Mouse (Mus musculus) kidney, embryonic 15.5 days (tissue): ENCODE measurements at regions not wholly inside any gene's neighbourhood (a gene's known extent, or its start where the extent isn't known, plus 50 kb on each side); places are given as distances from the start of the nearest gene placed in this dataset.

Experiments used
- ATAC-seq: fragments of 200-750 bp; cut with Nextera tagmentation; replicated peaks from 2 replicates; pipeline ENCODE4 v1.8.0; 2017; ENCODE audit warnings: moderate TSS enrichment; ENCODE audit not compliant: low FRiP score
- H3K27ac ChIP-seq: fragments of 300-500 bp; sonication (generic); 2 replicates; pipeline ENCODE4 v1.5.1; 2015; ENCODE audit warnings: mild to moderate bottlenecking, inconsistent platforms
- H3K27me3 ChIP-seq: fragments of 300-500 bp; sonication (generic); 2 replicates; pipeline ENCODE4 v1.6.1; 2015; ENCODE audit warnings: inconsistent platforms
- H3K36me3 ChIP-seq: fragments of 300-500 bp; sonication (generic); 2 replicates; pipeline ENCODE4 v1.6.1; 2015; ENCODE audit warnings: inconsistent platforms
- H3K4me1 ChIP-seq: fragments of 300-500 bp; sonication (generic); 2 replicates; pipeline ENCODE4 v1.6.1; 2015; ENCODE audit warnings: inconsistent platforms
- H3K4me2 ChIP-seq: fragments of 300-500 bp; sonication (generic); 2 replicates; pipeline ENCODE4 v1.6.1; 2015; ENCODE audit warnings: moderate library complexity, mild to moderate bottlenecking, inconsistent platforms
- H3K4me3 ChIP-seq: fragments of 300-500 bp; sonication (generic); replicated peaks from 2 replicates; pipeline ENCODE4 v1.5.1; 2015; ENCODE audit warnings: mild to moderate bottlenecking, inconsistent platforms
- H3K9ac ChIP-seq: fragments of 300-500 bp; sonication (generic); 2 replicates; pipeline ENCODE4 v1.6.1; 2015; ENCODE audit warnings: mild to moderate bottlenecking, inconsistent platforms
- H3K9me3 ChIP-seq: fragments of 300-500 bp; sonication (generic); replicated peaks from 2 replicates; pipeline ENCODE4 v1.6.1; 2016; ENCODE audit warnings: inconsistent platforms
- WGBS: fragments of 180-500 bp; shearing (Covaris S2); methylation state at CpG from one replicate; pipeline ENCODE4 v1.1.7; 2015; ENCODE audit warnings: mixed read lengths; 5-methylcytosine and 5-hydroxymethylcytosine counted together

- 5% methylated on average over 11 of the region's 11 CpGs for WGBS
- Histone ChIP-seq H3K36me3 (no peaks in the 10 kb centered on the region), H3K4me3 (no peak overlapping the region), H3K27me3 (peaks cover 40% of the 10 kb centered on the region), H3K4me1 (peaks cover 11% of the 10 kb centered on the region; the same call in 1 of the 2 replicates), H3K9ac (no peak overlapping the region), H3K9me3 (no peaks in the 10 kb centered on the region), H3K27ac (no peak overlapping the region), H3K4me2 (peak overlapping the region; percentile 37)
- no peak for ATAC-seq
Observed at GRCm38 (mm10) chr1:189990046-189990622, 68.0 kb upstream of the Smyd2 start.

GRCm38 (mm10) chr1:189989376-189989775 lies 67.2 kb upstream of the Smyd2 start:
- Histone ChIP-seq H3K36me3 (no peaks in the 10 kb centered on the region), H3K27me3 (peaks cover 40% of the 10 kb centered on the region), H3K4me3 (0 out of 2 replicates have a peak overlapping the region, but pooled peaks have one; percentile 1), H3K4me2 (peak overlapping the region; percentile 40), H3K9ac (no peak overlapping the region), H3K4me1 (peaks cover 11% of the 10 kb centered on the region; the same call in 1 of the 2 replicates), H3K27ac (no peak overlapping the region), H3K9me3 (no peaks in the 10 kb centered on the region)
- 5% methylated on average over 14 of the region's 14 CpGs for WGBS
- peak; percentile 38; the same call in 1 of the 2 replicates for ATAC-seq

- H3K36me3 ChIP-seq: no peaks in the 10 kb centered on the region
- 0 out of 2 replicates have a peak, but pooled peaks have one; percentile 42 for ATAC-seq
- no peak overlapping the region for H3K4me3 ChIP-seq
- no peak overlapping the region for H3K9ac ChIP-seq
- H3K9me3 ChIP-seq: no peaks in the 10 kb centered on the region
- no peak overlapping the region for H3K27ac ChIP-seq
- H3K4me1 ChIP-seq: peaks cover 11% of the 10 kb centered on the region; the same call in 1 of the 2 replicates
- WGBS: 95% methylated on average over 3 of the region's 3 CpGs
- peaks cover 40% of the 10 kb centered on the region for H3K27me3 ChIP-seq
- H3K4me2 ChIP-seq: no peak overlapping the region
Observed at GRCm38 (mm10) chr1:189988864-189989263, 66.7 kb upstream of the Smyd2 start.

- H3K9ac ChIP-seq: no peak overlapping the region
- no peak for ATAC-seq
- no peaks in the 10 kb centered on the region for H3K9me3 ChIP-seq
- H3K4me1 ChIP-seq: peaks cover 9% of the 10 kb centered on the region; the same call in 1 of the 2 replicates
- H3K36me3 ChIP-seq: no peaks in the 10 kb centered on the region
- H3K4me2 ChIP-seq: no peak overlapping the region
- H3K27ac ChIP-seq: no peak overlapping the region
- H3K4me3 ChIP-seq: no peak overlapping the region
- WGBS: 59% methylated on average over 11 of the region's 11 CpGs
- H3K27me3 ChIP-seq: peaks cover 23% of the 10 kb centered on the region
Observed at GRCm38 (mm10) chr1:189985516-189986205, 63.5 kb upstream of the Smyd2 start.

GRCm38 (mm10) chr1:189978244-189978643 lies 56.1 kb upstream of the Smyd2 start:
- Histone ChIP-seq H3K9me3 (no peaks in the 10 kb centered on the region), H3K9ac (no peak overlapping the region), H3K36me3 (no peaks in the 10 kb centered on the region), H3K4me3 (no peak overlapping the region), H3K27ac (no peak overlapping the region), H3K4me1 (no peaks in the 10 kb centered on the region), H3K4me2 (no peak overlapping the region), H3K27me3 (peaks cover 7% of the 10 kb centered on the region; the same call in 1 of the 2 replicates)
- ATAC-seq: no peak
- 50% methylated on average over 10 of the region's 10 CpGs for WGBS

- H3K4me1 ChIP-seq: 0 out of 2 replicates have a peak, but pooled peaks cover 3% of the 10 kb centered on the region
- H3K27me3 ChIP-seq: peaks cover 7% of the 10 kb centered on the region; the same call in 1 of the 2 replicates
- no peak overlapping the region for H3K27ac ChIP-seq
- no peaks in the 10 kb centered on the region for H3K36me3 ChIP-seq
- no peak overlapping the region for H3K4me3 ChIP-seq
- no peak overlapping the region for H3K4me2 ChIP-seq
- no peak overlapping the region for H3K9ac ChIP-seq
- 82% methylated on average over 9 of the region's 9 CpGs for WGBS
- no peaks in the 10 kb centered on the region for H3K9me3 ChIP-seq
- no peak for ATAC-seq
Observed at GRCm38 (mm10) chr1:189975660-189976059, 53.5 kb upstream of the Smyd2 start.

GRCm38 (mm10) chr1:189972790-189973406 lies 50.7 kb upstream of the Smyd2 start:
- H3K36me3 ChIP-seq: no peaks in the 10 kb centered on the region
- H3K9ac ChIP-seq: no peak overlapping the region
- peak; percentile 57; the same call in 1 of the 2 replicates for ATAC-seq

More at GRCm38 (mm10) chr1:189972790-189973406, 50.7 kb upstream of the Smyd2 start:
- Histone ChIP-seq H3K4me1 (0 out of 2 replicates have a peak, but pooled peaks cover 3% of the 10 kb centered on the region), H3K27ac (no peak overlapping the region), H3K4me2 (peak overlapping the region; percentile 37), H3K9me3 (no peaks in the 10 kb centered on the region), H3K27me3 (peaks cover 7% of the 10 kb centered on the region; the same call in 1 of the 2 replicates), H3K4me3 (no peak overlapping the region)
- WGBS: 16% methylated on average over 13 of the region's 13 CpGs
